ENCODE assay signal across 9 mouse cellular contexts in the genomic region with DNA sequence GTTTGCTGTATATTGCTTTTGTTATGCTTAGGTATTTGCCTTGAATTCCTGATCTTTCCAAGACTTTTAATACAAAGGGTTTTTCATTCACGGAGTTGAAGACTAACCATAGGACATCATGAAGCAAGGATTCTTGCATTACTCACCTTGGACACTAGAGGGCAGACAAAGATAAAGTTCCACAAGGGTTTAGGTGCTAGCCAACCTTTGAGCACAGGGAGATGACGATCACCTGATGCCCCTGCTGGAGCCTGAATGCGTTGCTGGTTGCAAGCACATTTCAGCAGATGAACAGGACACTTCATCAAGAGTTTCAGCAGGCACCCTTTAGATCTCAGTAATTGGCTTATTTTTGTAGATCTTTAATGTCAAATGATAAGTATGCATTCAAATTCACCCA. TPM values are rescaled to one million over a fixed set of nuclear protein-coding genes. Genes with fewer than 3 reads are reported as not detected.
A peak's percentile ranks its signal among the peaks of the same experiment; 100 is the strongest.
DNase-seq lines count a peak whose midpoint lies in the region; ATAC-seq and TF ChIP-seq lines count a peak whose summit lies in the region.
"Had no signal": no experiment of that assay in that cellular context is flagged by ENCODE, and none has a peak within 500 bp of the region (broad histone marks: within the 10 kb centered on the region; RNA-seq: fewer than 3 reads in every experiment).

No protein-coding gene starts in this region.

- peak; percentile 76 for TF ChIP-seq CTCF in E14TG2a.4 (conservative IDR thresholded peaks at IDR 0.05; ENCODE audit: low read length)
- peak; percentile 32; the same call in 1 of the 2 replicates for TF ChIP-seq CTCF in bone marrow macrophage, adult 2 months (IDR thresholded peaks at IDR 0.05; ENCODE audit: low read depth, low read length)
- peak; percentile 67; the same call in 1 of the 2 replicates for TF ChIP-seq CTCF in embryonic fibroblast, embryonic 13.5 days (IDR thresholded peaks at IDR 0.05; ENCODE audit: borderline replicate concordance, insufficient read depth, low read length)
- peak; percentile 91 for TF ChIP-seq CTCF in lung, embryonic 14.5 days (IDR thresholded peaks at IDR 0.05; ENCODE audit: low read depth)

- no peak overlapping the region for H3K4me2 ChIP-seq in lung, embryonic 14.5 days
- H3K4me2 ChIP-seq: limb, embryonic 15.5 days had no signal

- H3K36me3 ChIP-seq in E14TG2a.4 (ENCODE audit: insufficient read depth, low read length): no peaks in the 10 kb centered on the region
- H3K36me3 ChIP-seq in lung, embryonic 14.5 days (ENCODE audit: insufficient read depth): no peaks in the 10 kb centered on the region
- H3K36me3 ChIP-seq: limb, embryonic 15.5 days had no signal

- H3K4me3 ChIP-seq in E14TG2a.4 (replicated peaks; ENCODE audit: low read length): no peak overlapping the region
- H3K4me3 ChIP-seq in bone marrow macrophage, adult 2 months (ENCODE audit: insufficient read depth, low read length): no peak overlapping the region
- no peak overlapping the region for H3K4me3 ChIP-seq in embryonic fibroblast, embryonic 13.5 days (ENCODE audit: insufficient read depth, low read length)
- no peak overlapping the region for H3K4me3 ChIP-seq in lung, embryonic 14.5 days (ENCODE audit: low read depth, low read length)
- H3K4me3 ChIP-seq: limb, embryonic 15.5 days had no signal

- no peak overlapping the region for H3K27ac ChIP-seq in bone marrow macrophage, adult 2 months (ENCODE audit: insufficient read depth, low read depth, low read length)
- H3K27ac ChIP-seq in embryonic fibroblast, embryonic 13.5 days (ENCODE audit: insufficient read depth, low read length): no peak overlapping the region
- H3K27ac ChIP-seq in lung, embryonic 14.5 days (ENCODE audit: low read depth): no peak overlapping the region
- H3K27ac ChIP-seq: limb, embryonic 15.5 days had no signal

- H3K9ac ChIP-seq in lung, embryonic 14.5 days: no peak overlapping the region
- H3K9ac ChIP-seq: limb, embryonic 15.5 days had no signal

- DNase-seq in layer of hippocampus, adult 18-20 months (ENCODE audit: low spot score in 2 of 2): peak; percentile 71 to 93
- peak; percentile 93 for DNase-seq in lung, embryonic 14.5 days
- peak; percentile 95 for DNase-seq in retina, embryonic 14.5 days (ENCODE audit: low spot score)
- peak; percentile 74 for DNase-seq in thymus, postnatal 25 days

- H3K27me3 ChIP-seq in E14TG2a.4 (ENCODE audit: insufficient read depth, low read length): no peaks in the 10 kb centered on the region; the same call in 1 of the 2 replicates
- no peaks in the 10 kb centered on the region for H3K27me3 ChIP-seq in lung, embryonic 14.5 days (ENCODE audit: insufficient read depth, low read length)

- TF ChIP-seq POLR2A in bone marrow macrophage, adult 2 months (IDR thresholded peaks at IDR 0.05; ENCODE audit: borderline replicate concordance, low read depth, low read length): no peak
- no peak for TF ChIP-seq POLR2A in embryonic fibroblast, embryonic 13.5 days (IDR thresholded peaks at IDR 0.05; ENCODE audit: low read depth, low read length)

- no peaks in the 10 kb centered on the region for H3K4me1 ChIP-seq in E14TG2a.4 (replicated peaks; ENCODE audit: low read depth, low read length)
- no peaks in the 10 kb centered on the region for H3K4me1 ChIP-seq in bone marrow macrophage, adult 2 months (ENCODE audit: control insufficient read depth, insufficient read depth, low read length)
- no peaks in the 10 kb centered on the region for H3K4me1 ChIP-seq in embryonic fibroblast, embryonic 13.5 days (ENCODE audit: control insufficient read depth, insufficient read depth, low read length)
- no peaks in the 10 kb centered on the region for H3K4me1 ChIP-seq in lung, embryonic 14.5 days (ENCODE audit: insufficient read depth)
- H3K4me1 ChIP-seq: limb, embryonic 15.5 days had no signal

- peak; percentile 99 for ATAC-seq in hematopoietic stem cell, adult 5-6 weeks (replicated peaks in 1 of 2; ENCODE audit: insufficient read depth in 1 of 2, low FRiP score in 2 of 2, low TSS enrichment in 1 of 2, low read depth in 1 of 2, poor library complexity in 2 of 2, severe bottlenecking in 2 of 2)
- peak; percentile 84 for ATAC-seq in lung, embryonic 14.5 days (ENCODE audit: insufficient read depth)

- peaks cover 26% of the 10 kb centered on the region for H3K9me3 ChIP-seq in E14TG2a.4 (ENCODE audit: low read length)
- no peaks in the 10 kb centered on the region for H3K9me3 ChIP-seq in lung, embryonic 14.5 days (ENCODE audit: low read depth, low read length)
- H3K9me3 ChIP-seq: limb, embryonic 15.5 days had no signal

- 3% methylated on average over 3 of the region's 3 CpGs for WGBS in lung, embryonic 14.5 days

RNA-seq across cellular contexts. Expression of gene Ciao2b, which starts 13.2 kb away (rescaled TPM):
- polyA plus RNA-seq in bone marrow macrophage, adult 2 months (2012; ENCODE audit: insufficient read depth, insufficient read length, missing spikeins): 48.9 and 50.7 TPM in 2 replicates
- 43.6 and 50.4 TPM in 2 replicates for polyA plus RNA-seq in embryonic fibroblast, embryonic 13.5 days (2011; ENCODE audit: insufficient read length, low read depth, missing spikeins)
- 24.9 and 31.4 TPM in 2 replicates for total RNA-seq in hematopoietic stem cell, adult 5-6 weeks (2017)
- total RNA-seq in layer of hippocampus, adult 18-20 months (2021): 10 to 100 TPM; 24.6 to 31.6 TPM
- polyA plus RNA-seq in lung, embryonic 14.5 days (2014; fragmentation: Nextera tagmentation; extraction: Ambion mirVana): 88.3 and 88.4 TPM in 2 replicates

RNA-seq across cellular contexts. Expression of gene Rrad, which starts 23.9 kb away (rescaled TPM):
- polyA plus RNA-seq in bone marrow macrophage, adult 2 months (2012; ENCODE audit: insufficient read depth, insufficient read length, missing spikeins): 22.5 and 23.8 TPM in 2 replicates
- polyA plus RNA-seq in embryonic fibroblast, embryonic 13.5 days (2011; ENCODE audit: insufficient read length, low read depth, missing spikeins): 4.9 and 7.2 TPM in 2 replicates
- total RNA-seq in hematopoietic stem cell, adult 5-6 weeks (2017): 15.0 and 16.3 TPM in 2 replicates
- total RNA-seq in layer of hippocampus, adult 18-20 months (2021): 1 to 10 TPM in 1 of 2 experiments, under 1 TPM in 1; 0.89 to 2.0 TPM
- 10.1 and 14.1 TPM in 2 replicates for polyA plus RNA-seq in lung, embryonic 14.5 days (2014; fragmentation: Nextera tagmentation; extraction: Ambion mirVana)

RNA-seq across cellular contexts. Expression of gene Cdh16, which starts 30.8 kb away (rescaled TPM):
- not detected in 2 replicates for polyA plus RNA-seq in bone marrow macrophage, adult 2 months (2012; ENCODE audit: insufficient read depth, insufficient read length, missing spikeins)
- not detected in 2 replicates for polyA plus RNA-seq in embryonic fibroblast, embryonic 13.5 days (2011; ENCODE audit: insufficient read length, low read depth, missing spikeins)
- total RNA-seq in hematopoietic stem cell, adult 5-6 weeks (2017): not detected in 2 replicates
- total RNA-seq in layer of hippocampus, adult 18-20 months (2021): not detected
- 32.2 and 33.7 TPM in 2 replicates for polyA plus RNA-seq in lung, embryonic 14.5 days (2014; fragmentation: Nextera tagmentation; extraction: Ambion mirVana)

Comparison
In these comparisons a context has a peak if more than half of its experiments do, and no peak if none do; other contexts are left out.
1. CTCF ChIP-seq: peak in every context shown above with its lines; median percentile 91 in lung, embryonic 14.5 days; 76 in E14TG2a.4; 67 in embryonic fibroblast, embryonic 13.5 days; 32 in bone marrow macrophage, adult 2 months.
2. RNA of gene Cdh16, which starts 30.8 kb away (polyA plus RNA-seq): 32.2 to 33.7 TPM in lung, embryonic 14.5 days; not detected in bone marrow macrophage, adult 2 months and not detected in embryonic fibroblast, embryonic 13.5 days; every median in the first group is over 10 times any median in the second.
3. Peak in every context shown above with its lines, with median percentiles within 50 percentile points of each other: DNase-seq.